Mouse (Mus musculus) forebrain, embryonic 16.5 days (tissue): ENCODE data around the gene Gm21028. TPM values are rescaled to one million over a fixed set of nuclear protein-coding genes. Genes with fewer than 3 reads are reported as not detected.
"Not testable (repeated sequence)": the region's sequence is repeated elsewhere in the genome, so short reads cannot be mapped to it uniquely, and the experiment has no call there.

ENCODE experiments used
- ATAC-seq: fragments of 200-750 bp; cut with Nextera tagmentation; 2 replicates; pipeline ENCODE4 v1.8.0; 2017; ENCODE audit warnings: mild to moderate bottlenecking, moderate library complexity
- H3K27ac ChIP-seq: fragments of 300-500 bp; sonication (generic); 2 replicates; pipeline ENCODE4 v1.5.1; 2014; ENCODE audit warnings: low read length, control low read depth
- H3K27me3 ChIP-seq: fragments of 300-500 bp; sonication (generic); replicated peaks from 2 replicates; pipeline ENCODE4 v1.6.1; 2014; ENCODE audit warnings: low read length; ENCODE audit not compliant: control insufficient read depth, insufficient read depth
- H3K36me3 ChIP-seq: fragments of 300-500 bp; sonication (generic); 2 replicates; pipeline ENCODE4 v1.6.1; 2014; ENCODE audit not compliant: control insufficient read depth, insufficient read depth
- H3K4me1 ChIP-seq: fragments of 300-500 bp; sonication (generic); replicated peaks from 2 replicates; pipeline ENCODE4 v1.6.1; 2014; ENCODE audit warnings: low read length; ENCODE audit not compliant: control insufficient read depth, insufficient read depth
- H3K4me2 ChIP-seq: fragments of 300-500 bp; sonication (generic); 2 replicates; pipeline ENCODE4 v1.6.1; 2014; ENCODE audit warnings: mild to moderate bottlenecking, low read length, control low read depth
- H3K4me3 ChIP-seq: fragments of 300-500 bp; sonication (generic); replicated peaks from 2 replicates; pipeline ENCODE4 v1.5.1; 2014; ENCODE audit warnings: mild to moderate bottlenecking, low read length, control low read depth
- H3K9ac ChIP-seq: fragments of 300-500 bp; sonication (generic); replicated peaks from 2 replicates; pipeline ENCODE4 v1.6.1; 2014; ENCODE audit warnings: low read depth, low read length, control low read depth
- H3K9me3 ChIP-seq: fragments of 300-500 bp; sonication (generic); 2 replicates; pipeline ENCODE4 v1.6.1; 2016; ENCODE audit warnings: low read length; ENCODE audit not compliant: control insufficient read depth
- WGBS: fragments of 180-500 bp; shearing (Covaris S2); extraction: QIAGEN DNeasy Blood & Tissue Kit; methylation state at CpG from one replicate; pipeline ENCODE4 v1.1.7; 2014; 5-methylcytosine and 5-hydroxymethylcytosine counted together
- microRNA-seq: library from miRNA; unstranded; fragments of <30 nt; microRNA quantifications from one replicate; pipeline ENCODE4, GENCODE M21; 2017
- polyA plus RNA-seq: library from polyadenylated mRNA; unstranded; fragments of >200 nt; fragmentation: Nextera tagmentation; extraction: Ambion mirVana; gene quantifications from 2 replicates; pipeline ENCODE4 v1.2.1, GENCODE M21; 2015

Gm21028 gene
- not detected in 2 replicates for polyA plus RNA-seq

DNA sequence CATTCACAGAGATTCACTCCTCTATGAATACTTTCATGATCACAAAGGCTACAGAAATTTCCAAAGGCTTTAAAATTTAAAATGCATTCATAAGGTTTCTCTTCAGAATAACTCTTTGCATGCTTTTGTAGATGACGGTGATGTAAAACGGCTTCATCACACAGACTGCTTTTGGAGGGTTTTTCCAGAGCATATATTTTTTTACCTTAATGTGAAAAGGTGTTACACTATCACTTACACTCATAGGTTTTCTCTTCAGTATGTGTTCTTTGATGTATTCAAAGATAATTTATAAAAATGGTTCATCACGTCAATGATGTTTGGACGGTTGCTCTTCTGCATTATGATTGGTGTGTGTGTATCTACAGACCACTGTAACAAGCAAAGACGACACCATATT is at the start of gene Gm21028:
Gene Gm21028, minus strand, starts transcription at position 101 of the 400 bp plus-strand sequence.
- H3K4me1 ChIP-seq: no peaks in the 10 kb centered on the region
- ATAC-seq: no peak
- no peak within 1 kb of the TSS for H3K4me2 ChIP-seq
- H3K9ac ChIP-seq: no peak within 1 kb of the TSS
- H3K27ac ChIP-seq: no peak within 1 kb of the TSS
- H3K4me3 ChIP-seq: no peak within 1 kb of the TSS
- no peaks in the 10 kb centered on the region for H3K27me3 ChIP-seq
- no peaks in the 10 kb centered on the region for H3K36me3 ChIP-seq
- H3K9me3 ChIP-seq: peaks cover 14% of the 10 kb centered on the region
- 95% methylated on average over 5 of the region's 5 CpGs for WGBS

DNA sequence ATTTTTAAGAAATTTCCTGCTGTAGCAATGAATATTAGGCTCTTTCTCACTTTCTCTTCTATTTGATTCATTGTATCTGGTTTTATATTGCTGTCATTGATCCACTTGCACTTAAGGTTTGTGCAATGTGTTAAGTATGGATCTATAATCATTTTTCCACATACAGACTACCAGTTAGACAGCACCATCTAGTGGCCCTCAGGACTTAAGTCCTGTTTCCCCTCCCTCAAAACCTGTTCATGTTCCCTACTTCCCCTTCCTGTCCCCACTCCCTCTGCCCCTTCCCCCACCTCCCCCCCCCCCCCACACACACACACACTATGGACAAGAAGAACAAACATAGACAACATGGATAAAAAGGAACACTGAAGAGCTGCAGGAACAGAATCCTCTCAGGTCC is 17.3 kb upstream of the Gm21028 start:
- H3K4me3 ChIP-seq, H3K27me3 ChIP-seq, H3K4me1 ChIP-seq, H3K36me3 ChIP-seq, ATAC-seq, H3K4me2 ChIP-seq, H3K27ac ChIP-seq, H3K9ac ChIP-seq: not testable (repeated sequence)
- peaks cover 13% of the 10 kb centered on the region; the same call in 1 of the 2 replicates for H3K9me3 ChIP-seq

DNA sequence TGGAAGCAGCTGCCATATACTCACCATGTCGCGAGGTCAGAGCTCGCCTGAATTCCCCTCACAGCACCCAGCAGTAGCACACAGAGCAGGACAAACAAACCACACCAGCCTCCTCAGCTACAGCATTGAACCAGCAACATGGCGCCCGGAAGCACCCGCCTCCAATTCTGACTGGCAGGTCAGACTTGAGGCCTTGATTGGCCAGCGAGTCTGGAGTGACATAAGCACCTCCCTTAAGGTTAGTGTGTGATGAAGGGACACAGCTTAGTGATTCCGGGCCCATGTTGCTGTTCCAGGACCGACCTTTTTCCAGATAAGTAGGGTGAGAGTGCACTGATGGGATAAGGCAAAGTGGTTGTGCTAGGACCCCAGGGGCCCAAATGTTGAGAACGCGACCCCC is 14.0 kb upstream of the Gm21028 start, which contains the start of gene Zfp977:
Gene Zfp977, minus strand, starts transcription at position 135 of the 400 bp plus-strand sequence.
- not testable (repeated sequence) for H3K27ac ChIP-seq, H3K27me3 ChIP-seq, H3K9me3 ChIP-seq, ATAC-seq, H3K4me2 ChIP-seq, H3K9ac ChIP-seq, H3K4me1 ChIP-seq, H3K36me3 ChIP-seq, H3K4me3 ChIP-seq
- WGBS: 92% methylated on average over 11 of the region's 11 CpGs

DNA sequence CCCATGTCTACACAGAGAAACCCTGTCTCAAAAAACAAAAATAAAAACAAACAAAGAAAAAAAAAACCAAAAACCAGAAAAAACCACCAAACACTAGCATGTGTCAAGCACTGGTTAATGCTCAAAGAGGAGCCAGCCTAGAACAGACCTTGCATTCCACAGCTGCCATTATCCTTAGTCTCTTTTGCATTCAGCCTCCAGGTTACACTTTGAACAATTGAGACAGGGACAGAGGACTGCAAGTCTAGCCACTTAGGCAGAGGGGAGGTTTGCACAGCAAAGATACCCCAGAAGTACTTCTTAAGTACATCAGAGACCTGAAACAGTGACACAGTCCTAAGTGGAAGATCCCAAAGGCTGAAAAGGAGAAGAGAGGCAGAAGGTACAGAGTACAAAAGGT is 12.9 kb upstream of the Gm21028 start:
- not testable (repeated sequence) for H3K27me3 ChIP-seq, ATAC-seq, H3K9ac ChIP-seq

DNA sequence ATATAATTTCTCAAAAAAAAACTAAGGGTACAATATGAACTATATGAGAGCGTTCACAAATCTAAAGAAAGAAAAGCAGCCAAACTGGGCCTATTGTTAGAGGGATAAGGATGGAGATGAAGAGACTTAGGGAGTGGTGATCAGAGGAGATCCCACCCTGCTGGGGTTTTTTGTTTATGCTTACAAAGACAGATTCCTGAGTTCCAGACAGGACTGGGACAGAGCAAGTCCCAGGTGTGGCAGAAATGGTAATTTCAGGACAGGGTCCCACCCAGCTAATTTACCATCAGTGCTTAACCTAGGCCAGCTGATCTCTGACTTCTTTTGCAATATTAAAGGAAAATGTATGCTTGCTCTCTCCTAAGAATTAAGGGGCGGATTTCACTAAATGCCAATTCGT is 26.6 kb downstream of the Gm21028 start:
- Histone ChIP-seq H3K27me3 (no peaks in the 10 kb centered on the region), H3K9ac (no peak overlapping the region), H3K4me3 (no peak overlapping the region), H3K27ac (no peak overlapping the region), H3K36me3 (no peaks in the 10 kb centered on the region), H3K9me3 (0 out of 2 replicates have a peak, but pooled peaks cover 2% of the 10 kb centered on the region), H3K4me1 (no peaks in the 10 kb centered on the region), H3K4me2 (no peak overlapping the region)
- 80% methylated on average over 3 of the region's 3 CpGs for WGBS
- no peak for ATAC-seq

More for the DNA sequence above, 12.9 kb upstream of the Gm21028 start:
- H3K4me2 ChIP-seq, H3K27ac ChIP-seq, H3K4me3 ChIP-seq, H3K4me1 ChIP-seq, H3K36me3 ChIP-seq, H3K9me3 ChIP-seq: not testable (repeated sequence)

Small RNAs within 50 kb of the gene (microRNA-seq; reads per million reads assigned to microRNA genes)
- not detected for gene Gm24938

Other genes with a start within 250 kb of the Gm21028 start
- gene 4933421I07Rik, start 130.5 kb downstream of the Gm21028 start, polyA plus RNA-seq: not detected in 2 replicates
- 17.6 and 19.7 TPM in 2 replicates for gene Zfp141, start 72.8 kb downstream of the Gm21028 start, polyA plus RNA-seq
- gene Zfp977, start 14.0 kb upstream of the Gm21028 start, polyA plus RNA-seq: 0.91 and 1.4 TPM in 2 replicates
- 3.7 and 4.1 TPM in 2 replicates for gene Zfp976, start 64.0 kb upstream of the Gm21028 start, polyA plus RNA-seq
- gene Zfp975, start 114.2 kb upstream of the Gm21028 start, polyA plus RNA-seq: 6.8 and 7.9 TPM in 2 replicates
- not detected in 2 replicates for gene Gm17067, start 148.4 kb upstream of the Gm21028 start, polyA plus RNA-seq
- not detected in 2 replicates for gene Vmn2r62, start 214.9 kb upstream of the Gm21028 start, polyA plus RNA-seq